In the genomic region with DNA sequence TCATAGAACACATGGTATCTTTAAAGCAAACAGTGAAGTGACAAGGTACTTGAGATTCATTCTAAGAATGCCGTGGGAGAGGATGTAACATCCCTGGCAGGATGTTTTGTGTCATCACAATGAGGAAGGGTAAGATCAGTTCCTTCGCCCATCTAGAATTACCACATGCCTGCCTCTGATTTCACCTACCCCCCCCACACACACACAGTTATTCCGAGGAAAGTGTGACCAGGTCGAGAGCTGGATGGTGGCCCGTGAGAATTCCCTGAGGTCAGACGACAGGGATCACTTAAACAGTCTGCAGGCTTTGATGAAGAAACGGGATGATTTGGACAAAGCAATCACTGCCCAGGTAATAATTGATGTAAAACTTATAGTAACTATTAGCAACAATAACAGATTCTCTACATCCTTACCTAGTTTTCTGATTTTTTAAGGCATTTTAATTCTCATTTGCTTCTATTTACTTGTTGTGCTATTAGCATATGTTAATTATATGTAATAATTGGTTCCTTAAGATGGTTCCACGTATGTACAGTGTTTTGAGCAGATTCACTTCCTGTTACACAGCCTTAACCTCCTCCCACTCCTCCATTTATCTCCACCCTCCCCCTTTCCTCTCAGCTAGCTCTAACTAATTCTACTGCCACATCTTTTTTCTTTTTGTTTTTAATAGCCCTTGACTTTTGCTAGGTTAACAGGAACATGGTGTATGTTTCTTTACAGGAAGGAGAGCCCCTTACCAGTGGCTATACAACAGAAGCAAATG, we compare ENCODE assay signal across 34 mouse cellular contexts. TPM values are rescaled to one million over a fixed set of nuclear protein-coding genes. Genes with fewer than 3 reads are reported as not detected.
DNase-seq lines count a peak whose midpoint lies in the region; ATAC-seq and TF ChIP-seq lines count a peak whose summit lies in the region.
"Had no signal": no experiment of that assay in that cellular context is flagged by ENCODE, and none has a peak within 500 bp of the region (broad histone marks: within the 10 kb centered on the region; RNA-seq: fewer than 3 reads in every experiment).

No protein-coding gene starts in this region.

- no peak for TF ChIP-seq POLR2A in testis, adult 2 months (IDR thresholded peaks at IDR 0.05; ENCODE audit: control insufficient read depth, low read depth, low read length)

- no peak overlapping the region for H3K27ac ChIP-seq in kidney, embryonic 15.5 days
- no peak overlapping the region for H3K27ac ChIP-seq in testis, adult 2 months (ENCODE audit: control insufficient read depth, insufficient read depth, low read depth, low read length)
- H3K27ac ChIP-seq: embryonic facial prominence, embryonic 12.5 days; embryonic facial prominence, embryonic 15.5 days; gastrocnemius, adult 2 months; hindbrain, embryonic 10.5 days; hindbrain, embryonic 13.5 days had no signal

- ATAC-seq in kidney, embryonic 15.5 days (replicated peaks; ENCODE audit: low FRiP score) = peak; percentile 67
- ATAC-seq in megakaryocyte, adult 5-6 weeks (ENCODE audit: poor library complexity, severe bottlenecking) = peak; percentile 43
- ATAC-seq: CD4-positive, CD25-positive, alpha-beta regulatory T cell, adult 4 months; forebrain, embryonic 14.5 days; forebrain, postnatal 0 days; hindbrain, embryonic 16.5 days; inflammation-experienced regulatory T-cells, adult 6 months had no signal

- no peak overlapping the region for H3K4me3 ChIP-seq in kidney, embryonic 15.5 days (replicated peaks)
- H3K4me3 ChIP-seq in testis, adult 2 months (ENCODE audit: control insufficient read depth, low read depth, low read length) = peak overlapping the region; percentile 70
- H3K4me3 ChIP-seq: embryonic facial prominence, embryonic 12.5 days; embryonic facial prominence, embryonic 15.5 days; gastrocnemius, adult 2 months; hindbrain, embryonic 10.5 days; hindbrain, embryonic 13.5 days had no signal

- H3K9ac ChIP-seq in kidney, embryonic 15.5 days = no peak overlapping the region
- H3K9ac ChIP-seq: embryonic facial prominence, embryonic 12.5 days; embryonic facial prominence, embryonic 15.5 days; forebrain, postnatal 0 days; hindbrain, embryonic 13.5 days had no signal

- WGBS in kidney, embryonic 15.5 days = 30% methylated on average over 8 of the region's 8 CpGs

- no peaks in the 10 kb centered on the region for H3K9me3 ChIP-seq in kidney, embryonic 15.5 days (replicated peaks)
- H3K9me3 ChIP-seq: embryonic facial prominence, embryonic 12.5 days; embryonic facial prominence, embryonic 15.5 days; hindbrain, embryonic 10.5 days; hindbrain, embryonic 13.5 days had no signal

- no peaks in the 10 kb centered on the region for H3K27me3 ChIP-seq in kidney, embryonic 15.5 days
- H3K27me3 ChIP-seq in testis, adult 2 months (ENCODE audit: control insufficient read depth, insufficient read depth, low read length) = no peaks in the 10 kb centered on the region
- H3K27me3 ChIP-seq: embryonic facial prominence, embryonic 12.5 days; embryonic facial prominence, embryonic 15.5 days; hindbrain, embryonic 13.5 days had no signal

- H3K4me2 ChIP-seq in kidney, embryonic 15.5 days = no peak overlapping the region
- H3K4me2 ChIP-seq: embryonic facial prominence, embryonic 12.5 days; embryonic facial prominence, embryonic 15.5 days; heart, embryonic 11.5 days; hindbrain, embryonic 13.5 days had no signal

- DNase-seq in kidney, adult 8-10 months = no peak
- no peak for DNase-seq in testis, postnatal 10 days (ENCODE audit: low spot score)
- DNase-seq in gastrocnemius, postnatal 25 days = no peak
- DNase-seq: adrenal gland, adult 2 months; adrenal gland, postnatal 14 days; cerebellum, adult 11 months; cerebellum, adult 8-10 months; cerebellum, postnatal 10 days; cerebellum, postnatal 36 days; forebrain, postnatal 0 days; gastrocnemius, adult 2 months; gastrocnemius, postnatal 14 days; heart, postnatal 36 days had no signal

- no peaks in the 10 kb centered on the region for H3K36me3 ChIP-seq in kidney, embryonic 15.5 days
- H3K36me3 ChIP-seq in testis, adult 2 months (ENCODE audit: control insufficient read depth, insufficient read depth, low read length) = no peaks in the 10 kb centered on the region
- H3K36me3 ChIP-seq: embryonic facial prominence, embryonic 12.5 days; embryonic facial prominence, embryonic 15.5 days; hindbrain, embryonic 10.5 days; hindbrain, embryonic 13.5 days had no signal

- TF ChIP-seq CTCF in testis, adult 2 months (IDR thresholded peaks at IDR 0.05; ENCODE audit: control insufficient read depth, insufficient read depth, insufficient replicate concordance, low read depth, low read length) = no peak

- H3K4me1 ChIP-seq in kidney, embryonic 15.5 days = no peaks in the 10 kb centered on the region
- H3K4me1 ChIP-seq in testis, adult 2 months (ENCODE audit: control insufficient read depth, insufficient read depth, low read length) = no peaks in the 10 kb centered on the region
- H3K4me1 ChIP-seq: embryonic facial prominence, embryonic 12.5 days; embryonic facial prominence, embryonic 15.5 days; hindbrain, embryonic 10.5 days; hindbrain, embryonic 13.5 days had no signal

RNA-seq across cellular contexts. Expression of a gene that starts 36.4 kb away (rescaled TPM):
- not detected in 2 replicates for polyA plus RNA-seq in kidney, embryonic 15.5 days (2015; fragmentation: Nextera tagmentation; extraction: Ambion mirVana)
- not detected in 2 replicates for polyA plus RNA-seq in testis, adult 2 months (2012; rRNA removed)
- not detected in 2 replicates for total RNA-seq in megakaryocyte, adult 5-6 weeks (2015)
- not detected in 2 replicates for total RNA-seq in megakaryocyte, adult 5-6 weeks (2017)
- total RNA-seq in gastrocnemius, postnatal 25 days (2021) = not detected
- total RNA-seq: adrenal gland, adult 2 months; adrenal gland, postnatal 14 days; adrenal gland, postnatal 4 days; forebrain, postnatal 0 days; gastrocnemius, adult 2 months; gastrocnemius, postnatal 14 days; heart, adult 8-10 months; heart, postnatal 36 days; MEL had no signal
- polyA plus RNA-seq: adrenal gland, adult 2 months; C2C12; CD4-positive, CD25-positive, alpha-beta regulatory T cell, adult 4 months; embryonic facial prominence, embryonic 12.5 days; forebrain, embryonic 11.5 days; forebrain, embryonic 14.5 days; forebrain, postnatal 0 days; frontal cortex, adult 2 months; gonadal fat pad, adult 2 months; heart, embryonic 11.5 days; heart, embryonic 14.5 days; heart, postnatal 0 days; hindbrain, embryonic 10.5 days; hindbrain, embryonic 13.5 days; hindbrain, embryonic 16.5 days; inflammation-experienced regulatory T-cells, adult 6 months had no signal

RNA-seq across cellular contexts. Expression of a gene that starts 42.9 kb away (rescaled TPM):
- 0.57 and 0.77 TPM in 2 replicates for polyA plus RNA-seq in kidney, embryonic 15.5 days (2015; fragmentation: Nextera tagmentation; extraction: Ambion mirVana)
- 4.4 and 5.2 TPM in 2 replicates for polyA plus RNA-seq in testis, adult 2 months (2012; rRNA removed)
- 1.1 and 1.3 TPM in 2 replicates for total RNA-seq in megakaryocyte, adult 5-6 weeks (2015)
- 2.7 and 5.9 TPM in 2 replicates for total RNA-seq in megakaryocyte, adult 5-6 weeks (2017)
- under 1 TPM; 0.08 to 0.67 TPM for total RNA-seq in gastrocnemius, postnatal 25 days (2021)
- polyA plus RNA-seq: C2C12 had no signal
